Mouse (Mus musculus) intestine, postnatal 0 days (tissue): Measurements from ENCODE around the gene Ctc1. TPM values are rescaled to one million over a fixed set of nuclear protein-coding genes. Genes with fewer than 3 reads are reported as not detected.
A peak's percentile ranks its signal among the peaks of the same experiment; 100 is the strongest.

Experiments
- ATAC-seq: fragments of 200-750 bp; cut with Nextera tagmentation; 2 replicates; pipeline ENCODE4 v1.8.0; 2017; ENCODE audit warnings: mild to moderate bottlenecking, moderate TSS enrichment, moderate library complexity
- H3K27ac ChIP-seq: fragments of 300-500 bp; sonication (generic); 2 replicates; pipeline ENCODE4 v1.5.1; 2014; ENCODE audit warnings: mild to moderate bottlenecking, low read depth, low read length, moderate library complexity
- H3K27me3 ChIP-seq: fragments of 300-500 bp; sonication (generic); replicated peaks from 2 replicates; pipeline ENCODE4 v1.6.1; 2014; ENCODE audit warnings: low read length, mixed read lengths; ENCODE audit not compliant: control insufficient read depth, insufficient read depth
- H3K36me3 ChIP-seq: fragments of 300-500 bp; sonication (generic); 2 replicates; pipeline ENCODE4 v1.6.1; 2014; ENCODE audit warnings: mild to moderate bottlenecking, moderate library complexity; ENCODE audit not compliant: control insufficient read depth, insufficient read depth
- H3K4me1 ChIP-seq: fragments of 300-500 bp; sonication (generic); replicated peaks from 2 replicates; pipeline ENCODE4 v1.6.1; 2014; ENCODE audit warnings: antibody characterized with exemption, low read length, mixed read lengths; ENCODE audit not compliant: control insufficient read depth, insufficient read depth
- H3K4me2 ChIP-seq: fragments of 300-500 bp; sonication (generic); replicated peaks from 2 replicates; pipeline ENCODE4 v1.6.1; 2014; ENCODE audit warnings: low read depth, mild to moderate bottlenecking, moderate library complexity
- H3K4me3 ChIP-seq: fragments of 300-500 bp; sonication (generic); 2 replicates; pipeline ENCODE4 v1.5.1; 2014; ENCODE audit warnings: low read depth, low read length
- H3K9ac ChIP-seq: fragments of 300-500 bp; sonication (generic); 2 replicates; pipeline ENCODE4 v1.6.1; 2014; ENCODE audit warnings: mild to moderate bottlenecking, low read depth, low read length
- H3K9me3 ChIP-seq: fragments of 300-500 bp; sonication (generic); 2 replicates; pipeline ENCODE4 v1.6.1; 2016; ENCODE audit warnings: mixed run types; ENCODE audit not compliant: control insufficient read depth
- CTCF ChIP-seq: sonication (generic); IDR thresholded peaks from 2 replicates; pipeline ENCODE4 v1.5.1; 2016; ENCODE audit warnings: low read depth, mild to moderate bottlenecking, control low read depth, antibody characterized with exemption, moderate library complexity
- WGBS: fragments of 180-500 bp; shearing (Covaris S2); extraction: QIAGEN DNeasy Blood & Tissue Kit; methylation state at CpG from one replicate; pipeline ENCODE4 v1.1.7; 2014; 5-methylcytosine and 5-hydroxymethylcytosine counted together
- polyA plus RNA-seq: library from polyadenylated mRNA; unstranded; fragments of >200 nt; fragmentation: Nextera tagmentation; extraction: Ambion mirVana; gene quantifications from 2 replicates; pipeline ENCODE4 v1.2.1, GENCODE M21; 2015

Ctc1 gene
- polyA plus RNA-seq, 1 experiment from 2014 or later: 9.4 TPM

DNA sequence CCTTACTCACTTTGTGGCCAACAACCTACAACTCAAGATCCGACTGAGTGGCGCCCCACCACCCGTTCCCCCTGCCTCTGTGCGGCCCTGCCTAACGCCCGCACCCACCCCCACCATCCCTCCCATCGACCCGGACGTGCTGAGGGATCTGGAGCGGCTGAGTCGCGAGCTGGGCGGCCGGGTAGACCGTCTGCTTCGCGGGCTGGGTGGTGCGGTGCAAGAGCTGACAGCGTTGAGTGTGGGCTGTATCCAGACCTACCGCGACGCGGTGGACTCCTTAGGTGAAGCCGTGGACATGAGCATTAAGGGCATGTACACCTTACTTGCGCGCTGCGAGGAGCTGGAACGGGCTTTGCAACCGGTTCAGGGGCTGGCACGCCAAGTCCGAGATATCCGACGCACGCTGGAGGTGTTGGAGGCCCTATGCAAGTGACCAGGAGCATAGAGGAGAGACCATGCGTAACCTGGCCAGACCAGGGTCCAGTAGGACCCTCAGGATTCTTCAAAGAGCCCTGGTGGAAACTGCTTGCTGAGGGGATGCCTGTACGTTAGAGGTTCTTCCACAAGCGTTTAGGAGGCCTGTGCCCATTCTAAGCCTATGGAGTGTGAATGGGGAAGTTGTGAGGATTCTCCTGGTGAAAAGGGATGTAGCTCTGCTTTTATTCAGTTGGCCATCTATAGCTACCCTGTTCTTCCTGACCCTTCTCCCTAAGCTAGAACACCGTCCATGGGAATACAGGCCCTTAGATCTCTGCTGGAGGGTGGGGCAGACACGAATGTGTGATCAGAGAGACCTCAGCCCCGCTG, 44.9 kb downstream of the Ctc1 start:
- no peaks in the 10 kb centered on the region for H3K9me3 ChIP-seq
- H3K27me3 ChIP-seq: no peaks in the 10 kb centered on the region
- 0 out of 2 replicates have a peak, but pooled peaks cover 7% of the 10 kb centered on the region for H3K4me1 ChIP-seq
- TF ChIP-seq CTCF: no peak
- H3K27ac ChIP-seq: peak overlapping the region; percentile 86
- H3K4me2 ChIP-seq: peak overlapping the region; percentile 95
- WGBS: 2% methylated on average over 40 of the region's 40 CpGs
- no peak for ATAC-seq
- H3K4me3 ChIP-seq: peak overlapping the region; percentile 80
- H3K36me3 ChIP-seq: no peaks in the 10 kb centered on the region
- H3K9ac ChIP-seq: peak overlapping the region; percentile 83

DNA sequence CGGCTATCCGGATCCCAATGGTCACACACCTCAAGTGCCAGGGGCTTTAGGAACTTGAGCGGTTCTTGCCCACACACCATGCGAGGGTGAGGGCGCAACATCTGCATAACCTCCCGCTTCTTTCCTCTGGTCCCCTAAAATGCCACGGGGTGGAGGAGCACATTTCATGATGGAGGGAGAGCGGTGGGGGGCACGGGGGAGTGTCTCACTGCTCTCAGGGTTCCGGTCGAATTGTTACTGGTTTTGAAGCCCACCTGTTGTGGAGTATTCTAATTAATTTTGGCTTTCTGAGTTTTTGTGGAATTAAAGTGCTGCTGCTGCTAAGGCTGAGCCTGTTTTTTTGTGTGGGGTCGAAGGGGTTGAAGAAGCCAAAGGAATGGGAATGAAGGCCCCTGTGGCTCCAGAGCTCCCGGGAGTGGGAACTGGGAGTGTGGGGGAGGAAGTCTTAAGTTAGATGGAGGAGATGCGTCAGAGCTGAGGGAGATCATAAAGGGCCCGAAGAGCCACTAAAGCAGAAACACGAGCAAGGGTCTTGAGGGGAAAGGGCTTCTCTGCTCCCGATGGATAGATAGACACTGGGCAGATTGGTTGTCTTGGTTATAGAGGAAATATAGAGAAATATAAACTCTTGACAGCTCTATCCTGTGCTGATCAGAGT, 45.7 kb downstream of the Ctc1 start:
- TF ChIP-seq CTCF: no peak
- Histone ChIP-seq H3K36me3 (no peaks in the 10 kb centered on the region), H3K27me3 (no peaks in the 10 kb centered on the region), H3K9ac (peak overlapping the region; percentile 83), H3K4me3 (peak overlapping the region; percentile 80), H3K4me2 (peak overlapping the region; percentile 95), H3K4me1 (0 out of 2 replicates have a peak, but pooled peaks cover 7% of the 10 kb centered on the region), H3K9me3 (no peaks in the 10 kb centered on the region), H3K27ac (no peak overlapping the region)
- 23% methylated on average over 17 of the region's 17 CpGs for WGBS
- no peak for ATAC-seq

GRCm38 (mm10) chr11:69062194-69062760, 46.6 kb downstream of the Ctc1 start:
- no peaks in the 10 kb centered on the region for H3K9me3 ChIP-seq
- 2% methylated on average over 17 of the region's 17 CpGs for WGBS
- 0 out of 2 replicates have a peak, but pooled peaks cover 8% of the 10 kb centered on the region for H3K4me1 ChIP-seq
- peak overlapping the region; percentile 63 for H3K4me3 ChIP-seq
- H3K36me3 ChIP-seq: no peaks in the 10 kb centered on the region
- peak overlapping the region; percentile 95 for H3K4me2 ChIP-seq
- ATAC-seq: no peak
- no peak overlapping the region for H3K9ac ChIP-seq
- H3K27me3 ChIP-seq: no peaks in the 10 kb centered on the region
- no peak for TF ChIP-seq CTCF
- H3K27ac ChIP-seq: no peak overlapping the region

GRCm38 (mm10) chr11:69062761-69063224, 47.1 kb downstream of the Ctc1 start:
- Histone ChIP-seq H3K27ac (peak overlapping the region; percentile 79), H3K36me3 (no peaks in the 10 kb centered on the region), H3K4me3 (peak overlapping the region; percentile 63), H3K4me1 (peaks cover 13% of the 10 kb centered on the region; the same call in 1 of the 2 replicates), H3K9me3 (no peaks in the 10 kb centered on the region), H3K27me3 (no peaks in the 10 kb centered on the region), H3K4me2 (peak overlapping the region; percentile 95), H3K9ac (peak overlapping the region; percentile 55; the same call in 1 of the 2 replicates)
- no peak for TF ChIP-seq CTCF
- ATAC-seq: peak; percentile 50
- 1% methylated on average over 19 of the region's 19 CpGs for WGBS

DNA sequence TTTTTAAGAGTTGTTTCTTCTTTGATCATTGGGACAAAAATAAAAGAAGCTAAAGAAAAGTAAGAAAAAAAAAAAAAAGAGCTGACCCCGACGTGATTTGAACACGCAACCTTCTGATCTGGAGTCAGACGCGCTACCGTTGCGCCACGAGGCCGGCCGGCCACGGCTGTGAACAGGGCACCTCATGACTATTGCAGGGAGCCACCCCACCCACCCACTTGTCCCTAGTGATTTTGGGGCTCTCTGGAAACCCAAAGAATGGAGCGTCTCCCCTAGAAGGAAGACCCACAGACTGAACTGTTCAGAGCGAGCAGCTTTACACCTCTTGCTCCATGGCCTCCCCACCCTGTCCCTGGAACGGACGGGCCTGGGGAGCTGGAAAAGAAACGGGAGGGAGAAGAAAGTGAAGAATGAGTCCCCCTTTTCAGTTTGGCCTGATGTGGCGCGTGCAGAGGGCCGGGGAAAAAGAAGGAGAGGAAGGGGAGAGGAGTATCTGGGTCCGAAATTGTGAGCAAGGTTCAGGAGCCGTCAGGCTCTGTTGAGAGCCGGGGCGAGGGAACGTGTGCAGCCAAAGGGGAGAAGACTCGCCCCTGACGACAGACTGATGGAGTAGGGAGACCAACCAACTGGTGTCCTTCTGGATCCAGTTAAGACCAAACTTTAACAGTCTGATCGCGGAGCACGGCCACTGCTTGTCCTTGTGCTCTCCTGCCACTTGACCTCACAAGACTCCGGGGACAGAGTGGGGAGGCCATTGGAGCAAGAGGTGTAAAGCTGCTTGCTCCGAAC, 47.9 kb downstream of the Ctc1 start:
- TF ChIP-seq CTCF: no peak
- peak overlapping the region; percentile 95 for H3K4me2 ChIP-seq
- no peaks in the 10 kb centered on the region for H3K9me3 ChIP-seq
- H3K27ac ChIP-seq: peak overlapping the region; percentile 79
- WGBS: under 1% methylated on average over 31 of the region's 31 CpGs
- no peaks in the 10 kb centered on the region for H3K36me3 ChIP-seq
- peak overlapping the region; percentile 55 for H3K9ac ChIP-seq
- H3K4me3 ChIP-seq: peak overlapping the region; percentile 63
- no peaks in the 10 kb centered on the region for H3K27me3 ChIP-seq
- ATAC-seq: peak; percentile 37; the same call in 1 of the 2 replicates
- peaks cover 13% of the 10 kb centered on the region; the same call in 1 of the 2 replicates for H3K4me1 ChIP-seq
